Mouse (Mus musculus) adipocyte (in vitro differentiated cells): Measurements from ENCODE around the gene Uroc1.

Experiments
- DNase-seq: peaks from one replicate; pipeline ENCODE4 v3.0.0-alpha.2; 2016; ENCODE audit warnings: low spot score

The Uroc1 gene

GRCm38 (mm10) chr6:90332561-90333425 lies at the start of gene Uroc1:
Gene Uroc1 (plus strand): TSS chr6:90333284.
- DNase-seq: no peak

- DNase-seq: peak; percentile 49
These were observed 44.8 kb upstream of the Uroc1 start for GRCm38 (mm10) chr6:90288265-90288664.

DNA sequence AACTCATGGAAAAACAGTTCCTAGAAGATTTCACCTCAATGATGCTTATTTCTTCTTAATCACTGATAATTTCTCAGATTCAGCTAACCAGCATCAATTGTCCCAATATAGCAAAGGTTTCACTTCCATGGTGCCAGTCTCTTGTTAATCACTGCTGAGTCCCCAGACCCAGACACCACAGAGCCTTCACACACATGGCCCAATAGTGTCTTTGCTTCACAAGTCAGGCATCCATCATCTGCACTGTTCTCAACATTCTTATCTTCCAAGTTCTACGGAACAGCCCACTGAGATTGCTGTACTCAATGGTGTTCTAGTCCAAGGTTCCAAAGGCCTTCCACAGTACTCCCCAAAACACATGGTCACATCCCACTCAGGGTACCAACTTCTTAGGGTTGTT lies 32.2 kb upstream of the Uroc1 start, which contains the start of gene BC048671:
Gene BC048671 (plus strand): TSS at position 301 of the 400 bp plus-strand sequence.
- no peak for DNase-seq

GRCm38 (mm10) chr6:90306315-90306975 lies 26.6 kb upstream of the Uroc1 start:
- peak; percentile 80 for DNase-seq

DNA sequence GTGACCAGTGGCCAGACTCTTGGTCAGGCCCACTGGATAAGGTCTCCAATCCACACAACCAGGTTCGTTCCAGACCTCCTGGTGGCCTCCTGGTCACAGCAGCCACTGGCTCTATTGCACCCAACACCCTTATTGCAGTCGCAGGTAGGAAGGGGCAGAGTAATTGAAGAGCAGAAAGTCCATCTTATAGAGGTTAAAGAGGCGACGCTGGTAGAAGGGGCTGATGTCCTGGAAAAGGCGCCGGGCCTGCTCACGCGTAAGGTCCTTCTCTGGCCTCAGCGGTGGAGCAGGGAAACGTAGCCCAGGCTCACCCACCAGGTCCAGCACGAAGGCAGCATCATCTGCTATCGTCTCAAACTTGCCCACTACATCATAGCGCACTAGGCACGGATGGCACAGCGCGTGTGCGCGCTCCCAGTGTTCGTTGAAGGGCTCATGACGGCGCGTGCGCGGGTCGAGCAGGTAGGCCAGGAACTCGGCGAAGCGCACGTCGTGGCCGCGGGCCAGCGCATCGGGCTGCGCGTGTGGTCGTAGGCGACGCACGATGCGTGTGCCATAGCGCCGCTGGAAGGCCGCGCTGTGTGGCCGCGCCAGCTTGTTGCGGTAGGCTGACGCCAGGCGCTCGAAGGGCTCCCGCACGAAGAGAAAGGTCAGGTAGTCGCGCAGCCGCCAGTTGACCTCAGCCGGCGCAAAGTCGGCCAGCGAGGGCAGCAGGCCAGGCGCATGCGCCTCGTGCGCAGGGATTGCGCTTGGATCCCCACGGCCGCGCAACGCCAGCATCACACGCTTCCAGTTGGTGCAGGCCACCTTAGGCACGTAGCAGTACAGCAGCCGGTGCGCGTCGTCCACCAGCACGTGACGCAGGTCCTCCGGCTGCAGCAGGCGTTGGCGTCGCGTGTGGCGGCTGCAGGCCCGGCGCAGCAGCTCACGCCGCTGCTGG lies 24.0 kb upstream of the Uroc1 start:
- no peak for DNase-seq

GRCm38 (mm10) chr6:90315961-90316360 lies 17.1 kb upstream of the Uroc1 start:
- no peak for DNase-seq

GRCm38 (mm10) chr6:90317510-90318258 lies 15.4 kb upstream of the Uroc1 start:
- DNase-seq: no peak

GRCm38 (mm10) chr6:90319019-90319418 lies 14.1 kb upstream of the Uroc1 start:
- DNase-seq: no peak

GRCm38 (mm10) chr6:90319475-90320191 lies 13.5 kb upstream of the Uroc1 start:
- DNase-seq: peak; percentile 53

DNA sequence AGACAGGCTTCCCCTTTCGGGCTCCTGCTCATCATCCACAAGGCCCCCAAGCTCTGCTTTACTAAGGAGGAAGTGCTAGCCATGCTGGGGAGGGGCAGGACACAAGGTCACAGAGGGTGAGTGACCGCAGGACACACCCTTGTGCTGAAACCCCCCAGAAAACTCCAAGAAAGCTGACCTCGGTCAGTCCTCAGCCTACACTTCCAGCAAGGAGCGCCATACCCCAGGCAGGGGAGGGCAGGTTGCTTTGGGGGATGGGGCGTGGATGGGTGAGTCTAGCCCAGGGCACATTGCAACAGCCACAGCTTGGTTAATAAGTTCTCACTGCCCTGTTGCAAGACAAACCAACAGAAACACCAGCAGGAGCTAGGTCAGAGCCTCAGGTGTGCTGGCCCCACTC lies 12.7 kb upstream of the Uroc1 start:
- DNase-seq: no peak

- DNase-seq: peak; percentile 64
These were observed 11.3 kb upstream of the Uroc1 start for GRCm38 (mm10) chr6:90321811-90322210.

- no peak for DNase-seq
These were observed 9.1 kb upstream of the Uroc1 start for GRCm38 (mm10) chr6:90324026-90324425.

- DNase-seq: no peak
These were observed 8.6 kb upstream of the Uroc1 start for GRCm38 (mm10) chr6:90324463-90324862.

GRCm38 (mm10) chr6:90324991-90325390 lies 8.1 kb upstream of the Uroc1 start, which contains the start of gene Chst13:
Gene Chst13 (minus strand): TSS chr6:90325185.
- DNase-seq: no peak

DNA sequence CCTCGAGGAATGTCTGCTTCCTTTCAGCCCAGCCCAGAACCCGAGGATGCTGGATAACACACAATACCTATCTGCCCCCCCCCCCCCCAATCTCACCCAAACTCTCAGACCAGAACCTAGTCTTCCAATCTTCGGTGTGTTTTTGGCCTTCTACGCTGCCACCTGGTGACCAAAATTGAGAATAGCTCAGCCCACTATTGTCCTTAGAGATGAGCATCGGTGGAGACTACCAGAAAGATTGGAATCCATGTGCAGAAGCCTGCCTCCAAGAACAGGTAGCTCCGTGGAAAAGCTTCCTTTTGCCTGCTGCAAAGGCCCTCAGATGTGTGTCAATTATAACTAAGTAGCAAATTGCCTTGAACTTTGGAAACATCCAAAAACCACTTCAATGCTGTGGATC lies 5.4 kb upstream of the Uroc1 start:
- DNase-seq: peak; percentile 77

GRCm38 (mm10) chr6:90329953-90330352 lies 3.1 kb upstream of the Uroc1 start:
- peak; percentile 85 for DNase-seq

GRCm38 (mm10) chr6:90334244-90334643 lies 1.2 kb downstream of the Uroc1 start:
- no peak for DNase-seq

GRCm38 (mm10) chr6:90342343-90342742 lies 9.3 kb downstream of the Uroc1 start:
- no peak for DNase-seq

- no peak for DNase-seq
These were observed 14.1 kb downstream of the Uroc1 start for GRCm38 (mm10) chr6:90347183-90347582.

DNA sequence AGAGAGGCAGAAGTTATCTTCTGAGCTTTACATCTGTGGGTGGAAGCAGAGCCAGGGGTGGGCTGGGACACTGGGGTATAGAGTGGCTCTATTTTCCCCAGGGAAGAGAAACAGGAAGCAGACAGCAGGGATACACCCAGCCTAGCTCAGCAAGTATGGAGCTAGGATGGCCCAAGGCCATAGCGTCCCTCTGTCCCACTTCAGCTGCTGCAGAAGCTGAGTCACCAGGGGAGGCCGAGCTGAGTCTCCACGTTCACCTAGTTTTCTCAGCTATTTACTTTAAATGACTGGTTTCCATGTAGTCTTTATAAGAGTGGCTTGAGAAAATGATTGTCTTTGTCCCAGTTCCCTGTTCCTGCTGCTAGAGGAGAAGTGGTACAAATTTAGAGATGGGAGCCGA lies 15.4 kb downstream of the Uroc1 start:
- peak; percentile 84 for DNase-seq

DNA sequence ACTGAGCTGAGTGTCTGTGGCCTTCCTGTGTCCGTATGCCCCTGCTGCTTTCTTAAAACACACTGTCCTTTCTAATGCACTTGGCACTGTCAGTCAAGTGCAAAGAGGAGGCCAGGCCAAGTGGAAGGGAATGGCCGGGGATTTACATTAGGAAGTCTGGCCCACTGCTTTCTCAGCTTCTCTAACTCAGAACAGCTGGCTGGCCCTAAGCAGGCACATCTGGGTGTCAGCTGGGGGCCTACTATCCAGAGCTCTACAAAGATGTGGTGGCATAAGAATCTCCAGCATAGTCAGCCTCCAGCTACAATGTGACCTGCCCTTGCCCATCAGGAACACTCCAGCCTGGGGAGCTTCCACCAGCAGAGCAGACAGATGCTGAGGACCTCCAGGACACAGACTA lies 16.9 kb downstream of the Uroc1 start:
- DNase-seq: peak; percentile 47
